Mouse (Mus musculus) E14TG2a.4 (cell line): ENCODE results near the gene Rrp36.

Experiments used
- CTCF ChIP-seq: conservative IDR thresholded peaks from 2 replicates; pipeline ENCODE4 v1.5.1; 2014; ENCODE audit warnings: low read length
- NANOG ChIP-seq: IDR thresholded peaks from 2 replicates; pipeline ENCODE4 v1.6.1; 2014; ENCODE audit warnings: borderline replicate concordance, low read length, mixed read lengths
- POU5F1 ChIP-seq: IDR thresholded peaks from 2 replicates; pipeline ENCODE4 v1.6.1; 2014; ENCODE audit warnings: low read length, borderline replicate concordance

- no peak for TF ChIP-seq CTCF
- TF ChIP-seq NANOG = no peak
- no peak for TF ChIP-seq POU5F1
These were observed 29.2 kb downstream of the Rrp36 start for GRCm38 (mm10) chr17:46644916-46645475.
